Mouse (Mus musculus): ENCODE results near the gene Gnptab. TPM values are rescaled to one million over a fixed set of nuclear protein-coding genes. Genes with fewer than 3 reads are reported as not detected.
"Not testable (repeated sequence)": the region's sequence is repeated elsewhere in the genome, so short reads cannot be mapped to it uniquely, and the experiment has no call there.

The Gnptab gene
- 17.3 and 17.7 TPM in 2 replicates for polyA plus RNA-seq (2012; rRNA removed)

- peak; percentile 95 for DNase-seq (ENCODE audit: low spot score)
These were observed at the start of gene Gnptab, which contains the start of gene Dram1 for GRCm38 (mm10) chr10:88379013-88379885. Gene Gnptab (plus strand): TSS chr10:88379132. Gene Dram1 (minus strand): TSS chr10:88379080.

GRCm38 (mm10) chr10:88330695-88331094, 48.2 kb upstream of the Gnptab start:
- DNase-seq (ENCODE audit: low spot score), result no peak

- no peak for DNase-seq (ENCODE audit: low spot score)
These were observed 38.3 kb upstream of the Gnptab start for GRCm38 (mm10) chr10:88340660-88341059.

- DNase-seq (ENCODE audit: low spot score), result no peak
These were observed 37.6 kb upstream of the Gnptab start for GRCm38 (mm10) chr10:88341368-88341767.

- DNase-seq (ENCODE audit: low spot score), result no peak
These were observed 33.0 kb upstream of the Gnptab start for GRCm38 (mm10) chr10:88345899-88346401.

GRCm38 (mm10) chr10:88346454-88347245, 32.3 kb upstream of the Gnptab start:
- DNase-seq (ENCODE audit: low spot score), result no peak

GRCm38 (mm10) chr10:88349800-88350199, 29.1 kb upstream of the Gnptab start:
- DNase-seq (ENCODE audit: low spot score), result no peak

- DNase-seq (ENCODE audit: low spot score), result no peak
These were observed 28.2 kb upstream of the Gnptab start for GRCm38 (mm10) chr10:88350687-88351086.

GRCm38 (mm10) chr10:88351411-88352103, 27.4 kb upstream of the Gnptab start:
- DNase-seq (ENCODE audit: low spot score), result no peak

GRCm38 (mm10) chr10:88352549-88352948, 26.4 kb upstream of the Gnptab start:
- DNase-seq (ENCODE audit: low spot score), result no peak

GRCm38 (mm10) chr10:88354599-88354998, 24.3 kb upstream of the Gnptab start:
- DNase-seq (ENCODE audit: low spot score), result no peak

- no peak for DNase-seq (ENCODE audit: low spot score)
These were observed 22.6 kb upstream of the Gnptab start for GRCm38 (mm10) chr10:88356114-88356982.

GRCm38 (mm10) chr10:88356983-88357559, 21.9 kb upstream of the Gnptab start:
- DNase-seq (ENCODE audit: low spot score), result peak; percentile 47

GRCm38 (mm10) chr10:88362218-88362617, 16.7 kb upstream of the Gnptab start:
- no peak for DNase-seq (ENCODE audit: low spot score)

- no peak for DNase-seq (ENCODE audit: low spot score)
These were observed 14.7 kb upstream of the Gnptab start for GRCm38 (mm10) chr10:88364221-88364620.

- no peak for DNase-seq (ENCODE audit: low spot score)
These were observed 9.7 kb upstream of the Gnptab start for GRCm38 (mm10) chr10:88369233-88369632.

- DNase-seq (ENCODE audit: low spot score), result no peak
These were observed 7.1 kb upstream of the Gnptab start for GRCm38 (mm10) chr10:88371793-88372192.

GRCm38 (mm10) chr10:88372436-88372835, 6.5 kb upstream of the Gnptab start:
- DNase-seq (ENCODE audit: low spot score), result no peak

GRCm38 (mm10) chr10:88372945-88373344, 6.0 kb upstream of the Gnptab start:
- not testable (repeated sequence) for DNase-seq (ENCODE audit: low spot score)

GRCm38 (mm10) chr10:88374984-88375383, 3.9 kb upstream of the Gnptab start:
- no peak for DNase-seq (ENCODE audit: low spot score)
